Mouse (Mus musculus) cerebellum, adult 9-11 months (tissue): ENCODE measurements around the gene Bhlhe40.

Experiments used
- DNase-seq: peaks from one replicate; pipeline ENCODE4 v3.0.0; 2022

Gene Bhlhe40

GRCm38 (mm10) chr6:108660206-108660877, at the start of gene Bhlhe40:
Gene Bhlhe40, plus strand, starts transcription at chr6:108660629.
- peak; percentile 98 for DNase-seq

GRCm38 (mm10) chr6:108611663-108612062, 48.8 kb upstream of the Bhlhe40 start:
- DNase-seq: no peak

DNA sequence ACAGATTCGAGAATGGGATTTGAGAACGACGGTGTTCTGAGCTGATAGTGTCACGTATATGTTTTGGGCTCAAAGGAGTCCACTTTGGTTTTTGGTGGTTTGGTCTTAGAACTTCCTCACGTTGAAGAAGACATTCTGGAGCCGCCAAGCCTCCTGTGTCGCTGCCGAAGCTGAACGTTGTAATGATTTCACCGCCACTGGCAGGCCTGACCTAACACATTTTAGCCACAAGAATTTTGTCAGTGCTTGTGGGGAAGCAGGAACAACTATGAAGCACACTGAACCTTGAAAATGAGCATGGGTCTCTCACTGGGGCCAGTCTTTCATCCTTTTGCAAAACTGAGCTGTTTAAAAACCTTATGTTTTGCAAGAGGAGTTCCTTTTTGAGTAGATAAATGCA, 42.4 kb upstream of the Bhlhe40 start:
- DNase-seq: no peak

- DNase-seq: no peak
Measured at GRCm38 (mm10) chr6:108623028-108623565, 37.3 kb upstream of the Bhlhe40 start.

DNA sequence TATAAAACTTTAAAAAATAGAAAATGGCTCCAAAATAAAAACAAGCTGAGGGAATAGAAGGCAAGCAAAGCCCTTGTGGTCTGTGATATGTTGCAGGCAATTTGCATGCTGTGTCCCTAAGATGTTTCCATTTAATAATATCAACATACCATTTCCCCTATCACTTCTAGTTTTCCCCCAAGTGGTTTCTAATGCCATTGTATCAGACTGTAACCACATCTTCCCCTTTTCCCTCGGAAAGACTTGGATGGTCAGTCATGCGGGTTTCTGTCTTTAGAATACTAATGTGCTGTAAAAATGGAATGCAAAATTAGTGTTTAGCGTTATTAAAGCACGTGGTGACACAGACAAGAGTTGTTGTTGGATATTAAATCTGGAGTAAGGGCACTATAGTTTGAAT, 35.5 kb upstream of the Bhlhe40 start:
- no peak for DNase-seq

DNA sequence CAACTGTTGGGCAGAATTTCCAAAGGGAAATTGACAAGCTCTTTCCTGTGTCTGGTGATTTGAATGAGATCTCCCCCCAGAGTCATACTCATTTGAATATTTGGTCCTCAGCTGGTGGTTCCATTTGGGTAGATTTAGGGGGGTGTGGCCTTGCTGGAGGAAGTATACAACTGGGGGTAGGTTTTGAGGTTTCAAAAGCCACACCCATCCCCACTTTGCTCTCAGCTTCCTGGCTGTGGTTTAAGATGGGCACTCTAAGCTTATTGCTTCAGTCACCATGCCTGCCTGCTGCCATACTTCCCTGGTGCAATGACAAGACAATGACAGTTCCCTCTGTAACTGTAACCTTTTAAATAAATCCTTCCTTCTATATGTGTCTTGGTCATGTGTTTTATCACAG, 29.7 kb upstream of the Bhlhe40 start:
- no peak for DNase-seq

- DNase-seq: no peak
Measured at GRCm38 (mm10) chr6:108638157-108638833, 22.1 kb upstream of the Bhlhe40 start.

GRCm38 (mm10) chr6:108642020-108642419, 18.4 kb upstream of the Bhlhe40 start:
- no peak for DNase-seq

DNA sequence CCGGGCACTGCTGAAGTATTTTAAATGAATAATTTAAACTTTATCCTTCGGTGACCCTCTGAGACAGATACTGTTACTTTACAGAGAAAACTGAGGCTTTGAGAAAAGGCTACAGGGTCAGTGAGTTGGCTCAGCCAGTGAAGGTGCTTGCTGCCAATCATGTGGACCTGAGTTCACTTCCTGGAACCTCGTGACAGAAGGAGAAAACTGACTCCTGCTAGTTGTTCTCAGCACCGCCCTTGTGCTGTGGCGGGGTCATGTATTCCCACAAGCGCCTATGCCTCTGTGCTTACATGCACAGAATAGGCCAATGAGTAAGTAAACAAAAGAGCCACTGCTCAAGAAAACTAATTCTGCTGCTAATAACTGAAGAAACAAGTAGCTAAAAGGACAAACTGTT, 17.4 kb upstream of the Bhlhe40 start:
- no peak for DNase-seq

GRCm38 (mm10) chr6:108644311-108644710, 16.1 kb upstream of the Bhlhe40 start:
- no peak for DNase-seq

GRCm38 (mm10) chr6:108647094-108647493, 13.3 kb upstream of the Bhlhe40 start:
- no peak for DNase-seq

DNA sequence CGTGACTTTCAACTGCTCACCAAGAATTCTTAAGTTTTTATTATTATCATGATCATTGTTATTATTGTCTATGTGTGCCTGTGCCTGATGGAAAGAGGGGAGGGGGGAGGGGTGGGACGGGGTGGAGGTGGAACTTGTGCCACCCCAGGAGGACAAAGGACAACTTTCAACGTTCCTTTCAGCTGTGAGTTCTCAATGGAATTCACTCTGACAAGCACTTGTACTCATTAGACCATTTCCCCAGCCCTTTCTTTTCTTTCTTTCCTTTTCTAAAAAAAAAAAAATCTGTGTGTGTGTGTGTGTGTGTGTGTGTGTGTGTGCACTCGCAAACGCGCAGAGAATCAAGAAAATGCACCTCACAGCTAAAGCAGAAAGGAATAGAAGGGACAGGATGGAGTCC, 12.4 kb upstream of the Bhlhe40 start:
- DNase-seq: no peak

DNA sequence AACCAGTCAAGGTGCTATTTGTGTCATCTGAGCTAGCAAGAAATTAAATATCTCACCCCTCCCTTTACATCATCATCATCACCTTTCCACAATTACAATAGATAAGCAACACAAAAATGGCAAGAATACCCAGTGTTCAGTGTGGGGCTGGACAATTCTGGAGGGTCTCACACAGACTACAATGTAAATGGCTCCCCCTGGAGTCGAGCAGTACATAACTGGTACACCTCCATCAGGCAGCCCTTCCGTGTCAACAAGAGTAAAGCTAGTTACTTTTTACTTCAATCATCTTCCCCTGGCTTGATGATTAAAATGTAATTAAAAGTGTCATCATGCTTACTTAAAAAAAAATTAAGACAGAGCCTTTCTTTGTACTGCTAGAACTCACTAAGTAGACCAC, 4.6 kb upstream of the Bhlhe40 start:
- DNase-seq: no peak

- DNase-seq: peak; percentile 59
Measured at GRCm38 (mm10) chr6:108658051-108658415, 2.4 kb upstream of the Bhlhe40 start.

DNA sequence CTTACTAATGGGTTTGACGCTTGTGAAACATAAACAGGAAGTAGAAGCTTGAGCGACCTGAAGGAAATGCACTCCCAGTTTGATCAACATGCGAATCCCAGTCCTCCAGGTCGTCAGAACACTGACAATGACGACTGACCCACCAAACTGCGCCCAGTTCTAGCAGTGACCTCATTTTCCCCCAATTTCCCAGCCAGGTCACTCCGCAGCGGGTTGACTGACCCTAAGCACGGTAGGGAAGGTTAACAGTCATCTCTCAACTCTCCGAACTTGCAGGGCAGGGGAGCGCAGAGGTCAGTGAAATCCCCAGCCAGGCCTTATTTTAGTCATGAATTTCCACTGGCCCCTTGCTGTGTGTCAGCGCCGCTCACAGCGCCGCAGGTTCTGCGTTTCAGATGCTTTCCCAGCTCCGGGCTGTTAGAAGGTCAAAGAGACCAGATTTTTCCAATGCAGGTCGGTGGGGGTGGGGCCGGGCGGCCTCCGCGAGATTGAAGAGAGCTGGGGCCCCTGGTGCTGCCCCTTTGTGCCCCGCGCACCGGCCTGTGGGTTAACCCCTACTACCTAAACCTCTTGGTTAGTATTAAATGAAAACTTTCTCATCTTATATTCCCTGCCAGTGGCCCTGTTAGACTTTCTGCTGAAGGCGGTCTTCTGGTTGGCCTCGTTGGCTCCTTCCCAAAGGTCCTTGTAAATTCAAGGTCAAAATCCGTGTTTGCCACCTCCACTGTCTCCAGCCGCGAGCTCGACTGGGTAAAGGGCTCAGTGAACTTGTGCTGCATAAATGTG, 1.8 kb upstream of the Bhlhe40 start:
- DNase-seq: peak; percentile 85

DNA sequence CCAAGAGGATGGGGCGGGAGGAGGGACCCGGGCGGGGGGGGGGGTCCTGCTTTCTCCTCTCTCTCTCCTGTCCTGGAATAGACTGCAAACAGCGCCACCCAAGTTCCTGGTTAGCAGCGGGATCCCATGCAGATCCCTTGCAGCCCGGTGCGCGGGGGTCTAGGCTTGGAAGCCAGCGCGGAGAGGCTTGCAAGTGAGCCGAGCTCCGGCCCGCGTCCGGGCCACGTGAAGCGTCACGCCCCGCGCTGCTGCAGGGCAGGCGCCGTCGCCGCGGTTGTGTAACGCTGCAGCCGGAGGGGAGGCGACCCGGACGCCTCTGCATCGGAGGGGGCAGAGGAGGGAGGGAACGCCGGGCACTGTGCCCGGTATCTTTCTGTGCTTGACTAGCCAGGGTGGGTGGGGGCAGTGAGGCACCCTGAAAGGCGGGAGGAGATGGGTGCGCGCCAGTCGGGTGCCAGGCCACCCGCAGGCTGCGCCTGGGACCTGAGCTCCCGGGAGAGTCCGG, 1.2 kb upstream of the Bhlhe40 start:
- DNase-seq: peak; percentile 98

GRCm38 (mm10) chr6:108659726-108660205, 663 bp upstream of the Bhlhe40 start:
- DNase-seq: peak; percentile 94

DNA sequence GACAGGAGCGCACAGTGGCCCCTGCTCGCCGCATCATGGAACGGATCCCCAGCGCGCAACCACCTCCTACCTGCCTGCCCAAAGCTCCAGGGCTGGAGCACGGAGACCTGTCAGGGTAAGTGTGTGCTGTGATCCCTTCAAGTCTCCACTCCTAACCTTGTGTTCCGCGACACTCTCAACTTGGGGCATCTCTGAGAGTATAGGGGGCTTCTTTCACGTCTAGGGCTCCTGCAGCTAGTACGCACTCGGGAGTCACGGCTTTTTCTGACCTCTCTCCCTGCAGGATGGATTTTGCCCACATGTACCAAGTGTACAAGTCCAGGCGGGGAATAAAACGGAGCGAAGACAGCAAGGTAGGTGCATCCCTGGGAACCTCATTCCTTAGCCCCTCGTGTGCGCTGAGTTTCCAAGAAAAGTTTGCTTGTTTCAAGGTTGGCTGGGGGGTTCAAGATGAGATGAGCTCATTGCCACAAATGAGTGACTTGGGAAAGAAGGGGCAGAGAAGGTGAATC, 505 bp downstream of the Bhlhe40 start:
- no peak for DNase-seq

DNA sequence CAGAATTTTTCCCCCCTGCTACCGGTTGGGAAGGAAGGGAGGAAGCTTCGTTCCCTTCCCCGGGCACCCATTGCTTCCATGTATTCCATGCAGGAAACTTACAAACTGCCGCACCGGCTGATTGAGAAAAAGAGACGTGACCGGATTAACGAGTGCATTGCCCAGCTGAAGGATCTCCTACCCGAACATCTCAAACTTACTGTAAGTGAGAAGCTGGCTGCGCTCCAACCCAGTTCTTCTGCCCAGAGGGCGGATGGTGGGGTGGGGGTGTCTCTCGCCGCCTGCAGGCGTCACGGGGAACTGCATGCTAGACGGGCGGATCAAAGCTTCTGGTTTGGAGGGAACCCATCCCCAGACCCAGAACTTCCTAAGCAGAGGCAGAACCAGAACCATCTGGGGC, 983 bp downstream of the Bhlhe40 start:
- DNase-seq: peak; percentile 92

DNA sequence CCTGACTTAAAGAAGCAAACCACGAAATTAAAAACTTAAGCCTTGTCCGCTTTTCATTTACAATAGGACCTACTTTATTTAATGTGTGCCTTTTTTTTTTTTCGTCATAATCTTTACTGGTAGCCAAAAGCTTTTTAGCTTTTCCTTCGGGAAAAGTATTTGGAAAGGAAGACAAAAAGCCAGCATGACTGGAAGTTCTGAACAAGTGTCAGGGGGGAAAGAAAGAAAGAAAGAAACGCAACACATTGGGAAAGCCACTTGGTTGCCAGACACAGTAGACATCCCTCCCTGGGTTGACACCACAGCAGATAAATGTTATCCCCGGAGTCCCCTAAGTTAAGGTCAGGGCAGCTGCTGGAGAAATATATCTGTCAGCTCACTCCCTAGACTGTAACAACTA, 1.5 kb downstream of the Bhlhe40 start:
- DNase-seq: no peak

- DNase-seq: peak; percentile 40
Measured at GRCm38 (mm10) chr6:108662314-108663240, 2.1 kb downstream of the Bhlhe40 start.
